Mouse (Mus musculus) liver (tissue): ENCODE measurements around the gene Shmt1.
A peak's percentile ranks its signal among the peaks of the same experiment; 100 is the strongest.
"Not testable (repeated sequence)": the region's sequence is repeated elsewhere in the genome, so short reads cannot be mapped to it uniquely, and the experiment has no call there.

Source experiments
- DNase-seq: peaks from one replicate; pipeline ENCODE4 v3.0.0-alpha.2; 2020; ENCODE audit warnings: mixed read lengths

The Shmt1 gene

GRCm38 (mm10) chr11:60811618-60812017, at the start of gene Shmt1:
Shmt1 (minus strand) TSS chr11:60811718.
- DNase-seq = not testable (repeated sequence)

- no peak for DNase-seq
Observed at GRCm38 (mm10) chr11:60856587-60856986, 45.1 kb upstream of the Shmt1 start.

GRCm38 (mm10) chr11:60845415-60845814, 33.9 kb upstream of the Shmt1 start:
- no peak for DNase-seq

- DNase-seq = no peak
Observed at GRCm38 (mm10) chr11:60843412-60843811, 31.9 kb upstream of the Shmt1 start.

GRCm38 (mm10) chr11:60841467-60842200, 30.1 kb upstream of the Shmt1 start:
- no peak for DNase-seq

- DNase-seq = peak; percentile 13
Observed at GRCm38 (mm10) chr11:60837644-60838406, 26.3 kb upstream of the Shmt1 start.

GRCm38 (mm10) chr11:60836897-60837296, 25.4 kb upstream of the Shmt1 start:
- no peak for DNase-seq

- DNase-seq = peak; percentile 85
Observed at GRCm38 (mm10) chr11:60830433-60831052, 19.0 kb upstream of the Shmt1 start, which contains the start of gene Dhrs7b. Dhrs7b (plus strand) TSS chr11:60830631.

- no peak for DNase-seq
Observed at GRCm38 (mm10) chr11:60828903-60829302, 17.4 kb upstream of the Shmt1 start.

GRCm38 (mm10) chr11:60827241-60827945, 15.9 kb upstream of the Shmt1 start:
- no peak for DNase-seq

GRCm38 (mm10) chr11:60826700-60827099, 15.2 kb upstream of the Shmt1 start:
- no peak for DNase-seq

- DNase-seq = no peak
Observed at GRCm38 (mm10) chr11:60825191-60825590, 13.7 kb upstream of the Shmt1 start.

GRCm38 (mm10) chr11:60823771-60824170, 12.3 kb upstream of the Shmt1 start:
- no peak for DNase-seq

- no peak for DNase-seq
Observed at GRCm38 (mm10) chr11:60816398-60816797, 4.9 kb upstream of the Shmt1 start.

GRCm38 (mm10) chr11:60811054-60811460, 461 bp downstream of the Shmt1 start:
- peak; percentile 94 for DNase-seq

- no peak for DNase-seq
Observed at GRCm38 (mm10) chr11:60810046-60810965, 1.2 kb downstream of the Shmt1 start.

GRCm38 (mm10) chr11:60809546-60809945, 2.0 kb downstream of the Shmt1 start:
- no peak for DNase-seq

GRCm38 (mm10) chr11:60808286-60809070, 3.0 kb downstream of the Shmt1 start:
- DNase-seq = peak; percentile 19

GRCm38 (mm10) chr11:60800892-60801291, 10.6 kb downstream of the Shmt1 start:
- no peak for DNase-seq

GRCm38 (mm10) chr11:60799977-60800376, 11.5 kb downstream of the Shmt1 start:
- DNase-seq = no peak

- no peak for DNase-seq
Observed at GRCm38 (mm10) chr11:60796342-60796741, 15.2 kb downstream of the Shmt1 start.
